In genomic region chr11:104451239-104451638, GRCm38 (mm10) we compare ENCODE assay signal across 13 mouse cellular contexts. TPM values are rescaled to one million over a fixed set of nuclear protein-coding genes. Genes with fewer than 3 reads are reported as not detected.
DNase-seq lines count a peak whose midpoint lies in the region; ATAC-seq and TF ChIP-seq lines count a peak whose summit lies in the region.
"Had no signal": no experiment of that assay in that cellular context is flagged by ENCODE, and none has a peak within 500 bp of the region (broad histone marks: within the 10 kb centered on the region; RNA-seq: fewer than 3 reads in every experiment).

No protein-coding gene starts in this region.

- no peak for ATAC-seq in CD4-positive, CD25-positive, alpha-beta regulatory T cell, adult 4 months
- 0 out of 2 replicates have a peak, but pooled peaks have one; percentile 50 for ATAC-seq in monocyte, adult 5-6 weeks (replicated peaks; ENCODE audit: insufficient number of reproducible peaks, low FRiP score, low TSS enrichment, poor library complexity, severe bottlenecking)
- ATAC-seq in midbrain, embryonic 15.5 days (replicated peaks): no peak

- no peak overlapping the region for H3K9ac ChIP-seq in midbrain, embryonic 15.5 days
- H3K9ac ChIP-seq: heart, embryonic 13.5 days; kidney, embryonic 15.5 days had no signal

- H3K36me3 ChIP-seq in midbrain, embryonic 15.5 days (replicated peaks): no peaks in the 10 kb centered on the region

- H3K9me3 ChIP-seq in midbrain, embryonic 15.5 days: no peaks in the 10 kb centered on the region
- H3K9me3 ChIP-seq: kidney, embryonic 15.5 days; megakaryocyte, embryonic 14.5 days had no signal

- DNase-seq in CD4-positive, CD25-positive, alpha-beta regulatory T cell, adult 2 months (ENCODE audit: low read depth, low spot score): peak; percentile 64
- no peak for DNase-seq in layer of hippocampus, adult 2 months (ENCODE audit: low spot score in 2 of 2)
- DNase-seq in layer of hippocampus, postnatal 10 days (ENCODE audit: low spot score in 2 of 2): no peak
- DNase-seq in T-cell, adult 2 months (ENCODE audit: low spot score): peak; percentile 44
- DNase-seq in heart, adult 11 months: no peak
- DNase-seq: adrenal gland, postnatal 25 days; left cerebral cortex, postnatal 4 days had no signal

- no peak overlapping the region for H3K4me3 ChIP-seq in layer of hippocampus, adult 2 months
- no peak overlapping the region for H3K4me3 ChIP-seq in midbrain, embryonic 15.5 days
- H3K4me3 ChIP-seq: heart, embryonic 13.5 days; kidney, embryonic 15.5 days; megakaryocyte, embryonic 14.5 days had no signal

- H3K4me2 ChIP-seq in midbrain, embryonic 15.5 days: no peak overlapping the region
- H3K4me2 ChIP-seq: heart, embryonic 13.5 days; kidney, embryonic 15.5 days had no signal

- H3K27me3 ChIP-seq in midbrain, embryonic 15.5 days (replicated peaks): no peaks in the 10 kb centered on the region
- H3K27me3 ChIP-seq: heart, embryonic 13.5 days; kidney, embryonic 15.5 days; megakaryocyte, embryonic 14.5 days had no signal

- whole genome bisulfite sequencing in midbrain, embryonic 15.5 days: 94% methylated on average over 1 of the region's 1 CpGs

- H3K4me1 ChIP-seq in midbrain, embryonic 15.5 days: 0 out of 2 replicates have a peak, but pooled peaks cover 2% of the 10 kb centered on the region
- H3K4me1 ChIP-seq: kidney, embryonic 15.5 days had no signal

- no peak overlapping the region for H3K27ac ChIP-seq in layer of hippocampus, adult 2 months
- no peak overlapping the region for H3K27ac ChIP-seq in midbrain, embryonic 15.5 days
- H3K27ac ChIP-seq: heart, embryonic 13.5 days; kidney, embryonic 15.5 days had no signal

- peak; percentile 66 for TF ChIP-seq CTCF in layer of hippocampus, adult 2 months (conservative IDR thresholded peaks at IDR 0.05)

RNA-seq across cellular contexts. Expression of gene Kansl1, which starts 17.4 kb away (rescaled TPM):
- 10 to 100 TPM; 51.4 to 53.0 TPM for polyA plus RNA-seq in CD4-positive, CD25-positive, alpha-beta regulatory T cell, adult 4 months (2017; shearing (Covaris generic))
- total RNA-seq in layer of hippocampus, adult 2 months (2021): 10 to 100 TPM; 69.9 to 70.5 TPM
- total RNA-seq in layer of hippocampus, postnatal 10 days (2021): 10 to 100 TPM; 60.1 to 62.7 TPM
- 46.2 to 72.5 TPM (median 48.9 TPM) in 3 replicates for total RNA-seq in monocyte, adult 5-6 weeks (2017)
- 31.0 and 31.1 TPM in 2 replicates for polyA plus RNA-seq in midbrain, embryonic 15.5 days (2015; fragmentation: Nextera tagmentation; extraction: Ambion mirVana)

Comparison
In these comparisons a context has a peak if more than half of its experiments do, and no peak if none do; other contexts are left out.
1. DNase-seq: peak in CD4-positive, CD25-positive, alpha-beta regulatory T cell, adult 2 months (single experiment) and T-cell, adult 2 months (single experiment); none in layer of hippocampus, adult 2 months (0 of 2), layer of hippocampus, postnatal 10 days (0 of 2) and heart, adult 11 months (single experiment).